Mouse (Mus musculus): ENCODE measurements around the gene Coro6. TPM values are rescaled to one million over a fixed set of nuclear protein-coding genes. Genes with fewer than 3 reads are reported as not detected.

Gene Coro6
- polyA plus RNA-seq, 1 experiment from 2014 or later, result 18.0 TPM

- no peak for TF ChIP-seq CTCF (IDR thresholded peaks at IDR 0.05)
- CTCF ChIA-PET, result interaction anchor here (0.7 to 3.8 kb wide), 12 partner anchors 7 to 183 kb away, joined by 3 to 18 read pairs (median 4); partner anchors contain the start of genes Ankrd13b and Gm10392
- in situ Hi-C loops (cut with MboI; ENCODE audit: low pct_unique_long_range_greater_than_20kb), result loop anchor here (25.0 kb wide), 1 partner anchor 312 kb away; no protein-coding TSS in a partner anchor
Observed at GRCm38 (mm10) chr11:77500361-77501325, 38.4 kb downstream of the Coro6 start.

GRCm38 (mm10) chr11:77501392-77501791 is 39.2 kb downstream of the Coro6 start:
- TF ChIP-seq CTCF (IDR thresholded peaks at IDR 0.05), result no peak
- in situ Hi-C loops (cut with MboI; ENCODE audit: low pct_unique_long_range_greater_than_20kb), result loop anchor here (25.0 kb wide), 1 partner anchor 311 kb away; no protein-coding TSS in a partner anchor
- ChIA-PET CTCF (interaction anchor here (0.7 to 3.8 kb wide), 10 partner anchors 9 to 184 kb away, joined by 3 to 18 read pairs (median 5); partner anchors contain the start of genes Ankrd13b and Gm10392), POLR2A (interaction anchor here (1.1 to 1.4 kb wide), 2 partner anchors 9 to 10 kb away, joined by 3 to 4 read pairs; no protein-coding TSS in a partner anchor)
- ATAC-seq (peak; percentile 41), DNase-seq (ENCODE audit: low read depth, low spot score) (no peak)
- no peaks in the 10 kb centered on the region for H3K27me3 ChIP-seq

More at GRCm38 (mm10) chr11:77500361-77501325, 38.4 kb downstream of the Coro6 start:
- DNase-seq (ENCODE audit: low read depth, low spot score) (no peak), ATAC-seq (no peak)
- H3K27me3 ChIP-seq, result no peaks in the 10 kb centered on the region
- POLR2A ChIA-PET, result interaction anchor here (1.1 to 1.4 kb wide), 2 partner anchors 9 to 10 kb away, joined by 3 to 4 read pairs; no protein-coding TSS in a partner anchor

DNA sequence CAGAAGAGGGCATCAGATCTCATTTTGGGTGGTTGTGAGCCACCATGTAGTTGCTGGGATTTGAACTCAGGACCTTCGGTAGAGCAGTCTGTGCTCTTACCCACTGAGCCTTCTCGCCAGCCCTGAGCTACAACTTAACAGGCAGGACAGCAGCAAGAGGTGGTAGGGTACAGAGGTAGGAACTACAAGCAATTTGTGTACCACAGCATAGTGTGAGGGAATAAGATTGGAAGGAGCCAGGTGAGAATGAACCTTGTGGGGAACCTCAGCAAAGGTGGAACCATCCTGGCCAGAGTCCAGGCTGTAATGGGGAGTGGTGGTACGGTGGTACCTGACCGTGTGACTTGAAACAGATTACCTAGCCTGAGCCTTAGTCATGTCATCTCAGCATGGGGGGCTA is 39.8 kb downstream of the Coro6 start:
- TF ChIP-seq CTCF (IDR thresholded peaks at IDR 0.05), result no peak
- in situ Hi-C loops (cut with MboI; ENCODE audit: low pct_unique_long_range_greater_than_20kb), result loop anchor here (25.0 kb wide), 1 partner anchor 310 kb away; no protein-coding TSS in a partner anchor
- ChIA-PET POLR2A (interaction anchor here (0.7 to 1.4 kb wide), 2 partner anchors 11 to 845 kb away, joined by 4 to 6 read pairs; no protein-coding TSS in a partner anchor), CTCF (interaction anchor here (0.9 to 3.8 kb wide), 7 partner anchors 9 to 184 kb away, joined by 3 to 18 read pairs (median 5); partner anchors contain the start of gene Ankrd13b)
- ATAC-seq (no peak), DNase-seq (ENCODE audit: low read depth, low spot score) (no peak)
- no peaks in the 10 kb centered on the region for H3K27me3 ChIP-seq

- no peak for DNase-seq (ENCODE audit: low read depth, low spot score)
- in situ Hi-C loops (cut with MboI; ENCODE audit: low pct_unique_long_range_greater_than_20kb), result loop anchor here (25.0 kb wide), 1 partner anchor 310 kb away; no protein-coding TSS in a partner anchor
- POLR2A ChIA-PET, result interaction anchor here (1.2 kb wide), 1 partner anchor 10 kb away, joined by 4 read pairs; no protein-coding TSS in a partner anchor
- no peak for ATAC-seq
- TF ChIP-seq CTCF (IDR thresholded peaks at IDR 0.05), result no peak
- CTCF ChIA-PET, result interaction anchor here (1.8 to 3.8 kb wide), 2 partner anchors 36 to 185 kb away, joined by 5 to 18 read pairs; no protein-coding TSS in a partner anchor
- no peaks in the 10 kb centered on the region for H3K27me3 ChIP-seq
Observed at GRCm38 (mm10) chr11:77502481-77502880, 40.3 kb downstream of the Coro6 start.

DNA sequence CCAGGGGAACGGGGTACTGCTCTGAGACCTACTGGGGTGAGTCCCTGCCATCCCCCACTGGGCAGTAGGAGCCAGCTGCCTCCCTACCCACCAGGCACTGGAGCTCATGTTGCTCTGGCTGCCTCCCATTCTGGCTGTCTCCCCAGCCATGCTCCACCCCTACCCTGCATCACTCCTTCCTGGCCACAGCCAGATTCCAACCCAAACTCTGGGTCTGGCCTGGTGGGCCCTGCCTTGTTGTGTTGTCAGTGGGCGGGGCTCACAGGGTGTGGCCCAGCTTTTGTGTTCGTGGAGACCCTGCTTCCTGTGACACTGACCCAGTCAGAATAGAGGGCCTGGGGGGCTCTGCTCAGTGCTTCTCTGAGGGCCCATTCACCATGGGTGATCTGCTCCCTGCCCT is 41.3 kb downstream of the Coro6 start:
- no peaks in the 10 kb centered on the region for H3K27me3 ChIP-seq
- ChIA-PET POLR2A (interaction anchor here (0.7 to 1.2 kb wide), 2 partner anchors 9 to 317 kb away, joined by 3 to 4 read pairs; no protein-coding TSS in a partner anchor), CTCF (interaction anchor here (3.5 kb wide), 1 partner anchor 12 kb away, joined by 11 read pairs; no protein-coding TSS in a partner anchor)
- no peak for TF ChIP-seq CTCF (IDR thresholded peaks at IDR 0.05)
- no peak for ATAC-seq
- in situ Hi-C loops (cut with MboI; ENCODE audit: low pct_unique_long_range_greater_than_20kb), result loop anchor here (25.0 kb wide), 1 partner anchor 309 kb away; no protein-coding TSS in a partner anchor
- DNase-seq (ENCODE audit: low read depth, low spot score), result no peak

GRCm38 (mm10) chr11:77504377-77504776 is 42.2 kb downstream of the Coro6 start:
- DNase-seq (ENCODE audit: low read depth, low spot score) (no peak), ATAC-seq (no peak)
- no peaks in the 10 kb centered on the region for H3K27me3 ChIP-seq
- CTCF ChIA-PET, result interaction anchor here (3.5 kb wide), 1 partner anchor 13 kb away, joined by 11 read pairs; no protein-coding TSS in a partner anchor
- in situ Hi-C loops (cut with MboI; ENCODE audit: low pct_unique_long_range_greater_than_20kb), result loop anchor here (25.0 kb wide), 1 partner anchor 308 kb away; no protein-coding TSS in a partner anchor
- no peak for TF ChIP-seq CTCF (IDR thresholded peaks at IDR 0.05)
- POLR2A ChIA-PET, result no interaction called here

DNA sequence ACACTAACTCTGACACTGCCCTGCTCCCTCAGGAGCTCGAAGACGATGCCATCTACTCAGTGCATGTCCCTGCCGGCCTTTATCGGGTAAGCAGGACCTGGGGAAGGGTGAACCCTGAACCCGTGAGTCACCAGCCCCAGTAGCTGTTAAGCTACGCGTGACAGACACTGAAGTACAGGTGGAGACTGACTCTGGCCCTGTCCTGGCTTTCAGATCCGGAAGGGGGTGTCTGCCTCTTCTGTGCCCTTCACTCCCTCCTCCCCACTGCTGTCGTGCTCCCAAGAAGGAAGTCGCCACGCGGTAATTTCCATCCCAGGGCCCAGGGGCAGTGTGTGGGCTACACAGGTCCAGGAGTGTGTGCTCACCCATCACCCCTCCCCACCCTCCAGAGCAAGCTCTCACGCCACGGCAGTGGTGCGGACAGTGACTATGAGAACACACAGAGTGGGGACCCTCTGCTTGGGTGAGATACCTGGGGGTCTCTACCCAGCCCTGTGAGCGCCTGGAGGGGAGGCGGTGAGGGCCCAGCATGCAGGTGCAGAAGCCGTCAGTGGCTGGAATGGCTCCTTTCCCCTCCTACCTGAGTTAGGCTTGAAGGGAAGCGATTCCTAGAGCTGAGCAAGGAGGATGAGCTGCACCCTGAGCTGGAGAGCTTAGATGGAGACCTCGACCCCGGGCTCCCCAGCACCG is 43.2 kb downstream of the Coro6 start:
- no peak for DNase-seq (ENCODE audit: low read depth, low spot score)
- H3K27me3 ChIP-seq, result no peaks in the 10 kb centered on the region
- no peak for ATAC-seq
- no peak for TF ChIP-seq CTCF (IDR thresholded peaks at IDR 0.05)
- in situ Hi-C loops (cut with MboI; ENCODE audit: low pct_unique_long_range_greater_than_20kb), result loop anchor here (25.0 kb wide), 1 partner anchor 307 kb away; no protein-coding TSS in a partner anchor
- POLR2A ChIA-PET, result no interaction called here
- CTCF ChIA-PET, result interaction anchor here (3.5 kb wide), 1 partner anchor 14 kb away, joined by 11 read pairs; no protein-coding TSS in a partner anchor

DNA sequence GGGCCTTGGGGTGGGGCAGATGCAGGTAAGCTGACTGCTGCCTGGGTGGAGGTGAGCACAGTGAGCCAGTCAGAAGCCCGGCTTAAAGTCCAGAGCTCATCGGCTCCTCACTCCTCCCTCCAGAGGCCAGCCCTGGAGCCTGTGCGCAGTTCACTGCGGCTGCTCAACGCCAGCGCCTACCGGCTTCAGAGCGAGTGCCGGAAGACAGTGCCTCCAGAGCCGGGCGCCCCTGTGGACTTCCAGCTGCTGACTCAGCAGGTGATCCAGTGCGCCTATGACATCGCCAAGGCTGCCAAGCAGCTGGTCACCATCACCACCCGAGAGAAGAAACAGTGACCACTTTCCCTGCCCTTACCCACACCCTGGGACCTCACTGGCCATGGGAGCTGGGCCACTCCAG is 44.1 kb downstream of the Coro6 start:
- ChIA-PET POLR2A (no interaction called here), CTCF (interaction anchor here (3.5 kb wide), 1 partner anchor 15 kb away, joined by 11 read pairs; no protein-coding TSS in a partner anchor)
- no peak for ATAC-seq
- no peak for DNase-seq (ENCODE audit: low read depth, low spot score)
- no peaks in the 10 kb centered on the region for H3K27me3 ChIP-seq
- TF ChIP-seq CTCF (IDR thresholded peaks at IDR 0.05), result no peak
- in situ Hi-C loops (cut with MboI; ENCODE audit: low pct_unique_long_range_greater_than_20kb), result loop anchor here (25.0 kb wide), 1 partner anchor 306 kb away; no protein-coding TSS in a partner anchor

- ChIA-PET CTCF (interaction anchor here (1.7 to 2.1 kb wide), 3 partner anchors 10 to 123 kb away, joined by 8 to 12 read pairs (median 9); no protein-coding TSS in a partner anchor), POLR2A (no interaction called here)
- H3K27me3 ChIP-seq, result no peaks in the 10 kb centered on the region
- no peak for TF ChIP-seq CTCF (IDR thresholded peaks at IDR 0.05)
- no peak for ATAC-seq
- no peak for DNase-seq (ENCODE audit: low read depth, low spot score)
- in situ Hi-C loops (cut with MboI; ENCODE audit: low pct_unique_long_range_greater_than_20kb), result loop anchor here (25.0 kb wide), 1 partner anchor 305 kb away; no protein-coding TSS in a partner anchor
Observed at GRCm38 (mm10) chr11:77506941-77507340, 44.7 kb downstream of the Coro6 start.
